Mouse (Mus musculus): Measurements from ENCODE around the gene Trim34b. TPM values are rescaled to one million over a fixed set of nuclear protein-coding genes. Genes with fewer than 3 reads are reported as not detected.
"Not testable (repeated sequence)": the region's sequence is repeated elsewhere in the genome, so short reads cannot be mapped to it uniquely, and the experiment has no call there.

The Trim34b gene
- polyA plus RNA-seq (2016; fragmentation: Nextera tagmentation; extraction: Ambion mirVana), result not detected in 2 replicates

GRCm38 (mm10) chr7:104329171-104329570, at the start of gene Trim34b:
Gene Trim34b, plus strand, starts transcription at chr7:104329471.
- H3K9me3 ChIP-seq (replicated peaks); H3K36me3 ChIP-seq; H3K27ac ChIP-seq (replicated peaks); H3K4me1 ChIP-seq; H3K4me3 ChIP-seq; H3K27me3 ChIP-seq (ENCODE audit: low read depth, poor library complexity, severe bottlenecking); DNase-seq (ENCODE audit: low spot score): not testable (repeated sequence)
- WGBS, result 94% methylated on average over 2 of the region's 2 CpGs

GRCm38 (mm10) chr7:104287576-104288443, 41.5 kb upstream of the Trim34b start, which contains the start of gene Trim5:
Gene Trim5, minus strand, starts transcription at chr7:104288094.
- WGBS, result 42% methylated on average over 14 of the region's 14 CpGs
- not testable (repeated sequence) for DNase-seq (ENCODE audit: low spot score); H3K27me3 ChIP-seq (ENCODE audit: low read depth, poor library complexity, severe bottlenecking); H3K4me3 ChIP-seq; H3K27ac ChIP-seq (replicated peaks); H3K9me3 ChIP-seq (replicated peaks); H3K4me1 ChIP-seq; H3K36me3 ChIP-seq

GRCm38 (mm10) chr7:104290641-104291040, 38.6 kb upstream of the Trim34b start:
- no peaks in the 10 kb centered on the region for H3K9me3 ChIP-seq (replicated peaks)
- H3K27me3 ChIP-seq (ENCODE audit: low read depth, poor library complexity, severe bottlenecking), result no peaks in the 10 kb centered on the region
- DNase-seq (ENCODE audit: low spot score), result no peak
- H3K4me3 ChIP-seq, result no peak overlapping the region
- H3K27ac ChIP-seq (replicated peaks), result no peak overlapping the region
- no peaks in the 10 kb centered on the region for H3K36me3 ChIP-seq
- WGBS, result 93% methylated on average over 1 of the region's 1 CpGs
- H3K4me1 ChIP-seq, result no peaks in the 10 kb centered on the region

GRCm38 (mm10) chr7:104291638-104292400, 37.5 kb upstream of the Trim34b start:
- 89% methylated on average over 5 of the region's 5 CpGs for WGBS
- H3K9me3 ChIP-seq (replicated peaks), result no peaks in the 10 kb centered on the region

GRCm38 (mm10) chr7:104314796-104315353, 14.4 kb upstream of the Trim34b start:
- Histone ChIP-seq H3K4me1 (no peaks in the 10 kb centered on the region), H3K27ac (replicated peaks) (no peak overlapping the region), H3K36me3 (no peaks in the 10 kb centered on the region), H3K9me3 (replicated peaks) (no peaks in the 10 kb centered on the region), H3K4me3 (peak overlapping the region; percentile 35), H3K27me3 (ENCODE audit: low read depth, poor library complexity, severe bottlenecking) (no peaks in the 10 kb centered on the region)
- 18% methylated on average over 15 of the region's 15 CpGs for WGBS
- DNase-seq (ENCODE audit: low spot score), result no peak

More at GRCm38 (mm10) chr7:104291638-104292400, 37.5 kb upstream of the Trim34b start:
- DNase-seq (ENCODE audit: low spot score), result no peak
- Histone ChIP-seq H3K4me1 (no peaks in the 10 kb centered on the region), H3K36me3 (no peaks in the 10 kb centered on the region), H3K27ac (replicated peaks) (no peak overlapping the region), H3K27me3 (ENCODE audit: low read depth, poor library complexity, severe bottlenecking) (no peaks in the 10 kb centered on the region), H3K4me3 (no peak overlapping the region)

- H3K36me3 ChIP-seq; H3K9me3 ChIP-seq (replicated peaks); H3K27ac ChIP-seq (replicated peaks); DNase-seq (ENCODE audit: low spot score); H3K27me3 ChIP-seq (ENCODE audit: low read depth, poor library complexity, severe bottlenecking); H3K4me1 ChIP-seq: not testable (repeated sequence)
- WGBS, result 29% methylated on average over 4 of the region's 4 CpGs
- peak within 1 kb of the TSS; percentile 35 for H3K4me3 ChIP-seq
Observed at GRCm38 (mm10) chr7:104315369-104316080, 13.7 kb upstream of the Trim34b start, which contains the start of gene Trim12a. Gene Trim12a, minus strand, starts transcription at chr7:104315466.

- WGBS, result 92% methylated on average over 9 of the region's 9 CpGs
- no peaks in the 10 kb centered on the region for H3K36me3 ChIP-seq
- no peak for DNase-seq (ENCODE audit: low spot score)
- H3K4me1 ChIP-seq, result no peaks in the 10 kb centered on the region
- no peak overlapping the region for H3K4me3 ChIP-seq
- no peak overlapping the region for H3K27ac ChIP-seq (replicated peaks)
- H3K27me3 ChIP-seq (ENCODE audit: low read depth, poor library complexity, severe bottlenecking), result no peaks in the 10 kb centered on the region
- no peaks in the 10 kb centered on the region for H3K9me3 ChIP-seq (replicated peaks)
Observed at GRCm38 (mm10) chr7:104322028-104322427, 7.2 kb upstream of the Trim34b start.

- H3K27ac ChIP-seq (replicated peaks); H3K4me1 ChIP-seq; H3K27me3 ChIP-seq (ENCODE audit: low read depth, poor library complexity, severe bottlenecking); H3K9me3 ChIP-seq (replicated peaks); H3K36me3 ChIP-seq; DNase-seq (ENCODE audit: low spot score); H3K4me3 ChIP-seq: not testable (repeated sequence)
- 93% methylated on average over 3 of the region's 3 CpGs for WGBS
Observed at GRCm38 (mm10) chr7:104335547-104335946, 6.3 kb downstream of the Trim34b start.

- 89% methylated on average over 4 of the region's 4 CpGs for WGBS
- not testable (repeated sequence) for H3K4me3 ChIP-seq; H3K27ac ChIP-seq (replicated peaks); H3K27me3 ChIP-seq (ENCODE audit: low read depth, poor library complexity, severe bottlenecking); DNase-seq (ENCODE audit: low spot score); H3K9me3 ChIP-seq (replicated peaks); H3K4me1 ChIP-seq; H3K36me3 ChIP-seq
Observed at GRCm38 (mm10) chr7:104340744-104341143, 11.5 kb downstream of the Trim34b start.

- not testable (repeated sequence) for H3K4me3 ChIP-seq; H3K27ac ChIP-seq (replicated peaks); H3K36me3 ChIP-seq; H3K4me1 ChIP-seq; H3K27me3 ChIP-seq (ENCODE audit: low read depth, poor library complexity, severe bottlenecking); DNase-seq (ENCODE audit: low spot score); H3K9me3 ChIP-seq (replicated peaks)
- WGBS, result 88% methylated on average over 4 of the region's 4 CpGs
Observed at GRCm38 (mm10) chr7:104348043-104348442, 18.8 kb downstream of the Trim34b start.

- 8% methylated on average over 14 of the region's 14 CpGs for WGBS
- H3K27ac ChIP-seq (replicated peaks), result peak within 1 kb of the TSS; percentile 55; the same call in 1 of the 2 replicates
- peaks cover 10% of the 10 kb centered on the region; the same call in 1 of the 2 replicates for H3K4me1 ChIP-seq
- H3K36me3 ChIP-seq, result no peaks in the 10 kb centered on the region
- DNase-seq (ENCODE audit: low spot score), result peak; percentile 48
- H3K4me3 ChIP-seq, result peak within 1 kb of the TSS; percentile 47
- no peaks in the 10 kb centered on the region for H3K9me3 ChIP-seq (replicated peaks)
- no peaks in the 10 kb centered on the region for H3K27me3 ChIP-seq (ENCODE audit: low read depth, poor library complexity, severe bottlenecking)
Observed at GRCm38 (mm10) chr7:104352717-104353599, 23.7 kb downstream of the Trim34b start, which contains the start of gene Trim12c. Gene Trim12c, minus strand, starts transcription at chr7:104353362.

Measured in midbrain, embryonic 10.5 days (tissue).